Mouse (Mus musculus) midbrain, embryonic 10.5 days (tissue): ENCODE results near the gene Asb7. TPM values are rescaled to one million over a fixed set of nuclear protein-coding genes. Genes with fewer than 3 reads are reported as not detected.

Experiments used
- DNase-seq: peaks from one replicate; pipeline ENCODE4 v3.0.0-alpha.2; 2017; ENCODE audit warnings: low spot score
- H3K27ac ChIP-seq: fragments of 300-500 bp; sonication (generic); replicated peaks from 2 replicates; pipeline ENCODE4 v1.5.1; 2016; ENCODE audit warnings: mild to moderate bottlenecking
- H3K27me3 ChIP-seq: fragments of 300-500 bp; sonication (generic); 2 replicates; pipeline ENCODE4 v1.6.1; 2016; ENCODE audit warnings: low read depth, mild to moderate bottlenecking; ENCODE audit not compliant: poor library complexity, severe bottlenecking
- H3K36me3 ChIP-seq: fragments of 300-500 bp; sonication (generic); 2 replicates; pipeline ENCODE4 v1.6.1; 2016; ENCODE audit warnings: mild to moderate bottlenecking, moderate library complexity
- H3K4me1 ChIP-seq: fragments of 300-500 bp; sonication (generic); 2 replicates; pipeline ENCODE4 v1.6.1; 2016
- H3K4me3 ChIP-seq: fragments of 300-500 bp; sonication (generic); 2 replicates; pipeline ENCODE4 v1.5.1; 2016; ENCODE audit warnings: mild to moderate bottlenecking, moderate library complexity
- H3K9me3 ChIP-seq: fragments of 300-500 bp; sonication (generic); replicated peaks from 2 replicates; pipeline ENCODE4 v1.6.1; 2016; ENCODE audit warnings: mild to moderate bottlenecking
- WGBS: fragments of 180-500 bp; shearing (Covaris S2); methylation state at CpG from one replicate; pipeline ENCODE4 v1.1.7; 2016; 5-methylcytosine and 5-hydroxymethylcytosine counted together
- polyA plus RNA-seq: library from polyadenylated mRNA; unstranded; fragments of >200 nt; fragmentation: Nextera tagmentation; extraction: Ambion mirVana; gene quantifications from 2 replicates; pipeline ENCODE4 v1.2.1, GENCODE M21; 2016

Asb7 gene
- 15.9 and 18.5 TPM in 2 replicates for polyA plus RNA-seq

DNA sequence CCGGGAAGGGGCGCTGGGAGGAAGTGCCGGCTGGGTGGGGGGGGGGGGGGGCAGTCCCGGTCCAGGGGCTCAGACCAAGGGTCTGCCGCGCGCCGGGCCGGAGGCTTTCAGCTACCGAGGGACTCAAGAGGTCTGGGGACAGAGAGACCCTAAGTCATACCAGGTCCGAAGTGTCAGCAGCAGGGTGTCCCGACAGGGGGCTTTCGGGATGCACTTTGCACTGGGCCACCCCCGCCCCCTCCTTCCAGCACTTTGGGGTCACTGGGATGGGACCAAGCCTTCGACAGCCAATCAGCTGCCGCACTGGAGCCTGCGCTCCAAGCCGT, at the start of gene Asb7:
Asb7 (minus strand) TSS at position 303 of the 326 bp plus-strand sequence.
- H3K27me3 ChIP-seq, result no peaks in the 10 kb centered on the region
- peak within 1 kb of the TSS; percentile 89 for H3K4me3 ChIP-seq
- H3K9me3 ChIP-seq, result no peaks in the 10 kb centered on the region
- DNase-seq, result no peak
- WGBS, result 0% methylated on average over 18 of the region's 18 CpGs
- H3K36me3 ChIP-seq, result peaks cover 10% of the 10 kb centered on the region
- H3K27ac ChIP-seq, result peak within 1 kb of the TSS; percentile 93
- peaks cover 23% of the 10 kb centered on the region for H3K4me1 ChIP-seq

GRCm38 (mm10) chr7:66737418-66737817, 48.0 kb upstream of the Asb7 start:
- Histone ChIP-seq H3K9me3 (no peaks in the 10 kb centered on the region), H3K27me3 (no peaks in the 10 kb centered on the region), H3K4me3 (no peak overlapping the region), H3K36me3 (no peaks in the 10 kb centered on the region), H3K27ac (no peak overlapping the region), H3K4me1 (peaks cover 3% of the 10 kb centered on the region)
- no peak for DNase-seq
- 90% methylated on average over 4 of the region's 4 CpGs for WGBS

GRCm38 (mm10) chr7:66734993-66735392, 45.6 kb upstream of the Asb7 start:
- no peaks in the 10 kb centered on the region for H3K36me3 ChIP-seq
- H3K9me3 ChIP-seq, result no peaks in the 10 kb centered on the region
- 91% methylated on average over 6 of the region's 6 CpGs for WGBS
- no peak overlapping the region for H3K4me3 ChIP-seq
- no peak for DNase-seq
- no peak overlapping the region for H3K27ac ChIP-seq
- no peaks in the 10 kb centered on the region for H3K27me3 ChIP-seq
- H3K4me1 ChIP-seq, result 0 out of 2 replicates have a peak, but pooled peaks cover 5% of the 10 kb centered on the region

DNA sequence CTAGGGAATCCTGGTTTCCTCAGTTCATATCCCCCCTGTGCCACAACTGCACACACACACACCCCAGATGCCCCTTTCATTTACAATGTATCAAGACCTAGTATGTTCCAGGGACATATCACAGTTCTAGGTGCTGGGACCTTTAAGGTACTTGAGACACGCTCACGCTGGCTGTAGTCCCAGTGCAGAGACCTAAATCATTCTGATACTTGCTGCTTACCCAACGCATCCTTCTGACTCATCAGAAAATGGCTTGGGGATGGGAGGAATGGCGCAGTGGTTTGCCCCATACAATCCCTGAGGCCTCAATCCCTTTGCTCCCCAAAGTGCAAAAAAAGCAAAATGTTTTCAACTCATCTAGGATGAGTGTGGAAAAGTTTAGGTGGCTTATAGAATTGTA, 45.1 kb upstream of the Asb7 start:
- DNase-seq, result no peak
- H3K4me3 ChIP-seq, result no peak overlapping the region
- H3K36me3 ChIP-seq, result no peaks in the 10 kb centered on the region
- no peaks in the 10 kb centered on the region for H3K27me3 ChIP-seq
- H3K4me1 ChIP-seq, result 0 out of 2 replicates have a peak, but pooled peaks cover 5% of the 10 kb centered on the region
- WGBS, result 96% methylated on average over 4 of the region's 4 CpGs
- no peak overlapping the region for H3K27ac ChIP-seq
- no peaks in the 10 kb centered on the region for H3K9me3 ChIP-seq

GRCm38 (mm10) chr7:66733882-66734281, 44.5 kb upstream of the Asb7 start:
- DNase-seq, result no peak
- no peaks in the 10 kb centered on the region for H3K36me3 ChIP-seq
- no peaks in the 10 kb centered on the region for H3K27me3 ChIP-seq
- H3K9me3 ChIP-seq, result no peaks in the 10 kb centered on the region
- H3K4me3 ChIP-seq, result no peak overlapping the region
- H3K4me1 ChIP-seq, result 0 out of 2 replicates have a peak, but pooled peaks cover 5% of the 10 kb centered on the region
- H3K27ac ChIP-seq, result no peak overlapping the region
- 92% methylated on average over 11 of the region's 11 CpGs for WGBS

GRCm38 (mm10) chr7:66733431-66733830, 44.0 kb upstream of the Asb7 start:
- WGBS, result 96% methylated on average over 17 of the region's 17 CpGs

DNA sequence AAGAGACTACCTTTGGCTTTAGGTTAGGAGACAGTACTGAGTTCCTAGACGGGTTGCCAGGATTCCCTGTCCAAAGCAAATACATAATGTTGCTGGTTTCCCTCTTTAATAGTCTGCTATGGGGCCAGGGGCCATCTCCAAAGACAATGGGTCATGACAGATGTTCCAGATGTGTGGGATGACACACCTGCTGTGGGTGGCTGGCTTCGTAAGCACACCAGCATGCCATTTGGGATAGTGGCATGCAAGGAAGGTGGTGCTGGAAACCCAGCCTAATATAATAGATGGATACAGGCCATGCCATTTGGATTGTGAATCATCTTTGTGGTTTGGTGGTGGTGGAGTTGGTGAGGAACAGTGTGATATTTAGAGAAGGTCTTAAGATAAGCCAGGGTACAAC, 39.8 kb upstream of the Asb7 start:
- Histone ChIP-seq H3K4me3 (no peak overlapping the region), H3K27me3 (no peaks in the 10 kb centered on the region), H3K36me3 (no peaks in the 10 kb centered on the region), H3K9me3 (no peaks in the 10 kb centered on the region), H3K4me1 (0 out of 2 replicates have a peak, but pooled peaks cover 5% of the 10 kb centered on the region), H3K27ac (no peak overlapping the region)
- 89% methylated on average over 2 of the region's 2 CpGs for WGBS
- no peak for DNase-seq

More at GRCm38 (mm10) chr7:66733431-66733830, 44.0 kb upstream of the Asb7 start:
- Histone ChIP-seq H3K4me1 (0 out of 2 replicates have a peak, but pooled peaks cover 5% of the 10 kb centered on the region), H3K27me3 (no peaks in the 10 kb centered on the region), H3K9me3 (no peaks in the 10 kb centered on the region), H3K36me3 (no peaks in the 10 kb centered on the region), H3K4me3 (no peak overlapping the region), H3K27ac (no peak overlapping the region)
- no peak for DNase-seq

- Histone ChIP-seq H3K9me3 (no peaks in the 10 kb centered on the region), H3K4me3 (no peak overlapping the region), H3K4me1 (0 out of 2 replicates have a peak, but pooled peaks cover 5% of the 10 kb centered on the region), H3K36me3 (0 out of 2 replicates have a peak, but pooled peaks cover 3% of the 10 kb centered on the region), H3K27me3 (no peaks in the 10 kb centered on the region), H3K27ac (no peak overlapping the region)
- DNase-seq, result no peak
- 93% methylated on average over 6 of the region's 6 CpGs for WGBS
Measured at GRCm38 (mm10) chr7:66728072-66728471, 38.7 kb upstream of the Asb7 start.

DNA sequence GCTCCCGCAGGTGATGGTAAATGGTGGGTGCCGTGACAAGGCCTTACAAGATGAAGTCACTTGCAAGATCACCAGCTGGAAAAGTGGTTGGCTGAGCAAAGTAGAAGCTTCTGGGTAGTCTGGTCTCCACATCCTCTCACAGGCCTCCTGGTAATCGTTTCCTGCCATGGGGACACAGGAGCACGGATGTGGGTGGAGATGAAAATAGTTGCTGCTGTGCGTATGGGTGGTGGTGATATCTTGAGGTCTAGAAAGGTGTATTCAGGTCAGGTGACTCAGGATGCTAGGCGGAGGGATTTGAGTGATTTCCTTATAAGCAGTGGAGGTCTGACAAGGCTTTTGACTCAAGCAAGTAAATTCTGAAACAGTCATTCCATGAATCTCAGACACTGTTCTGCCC, 35.6 kb upstream of the Asb7 start:
- Histone ChIP-seq H3K9me3 (no peaks in the 10 kb centered on the region), H3K27ac (no peak overlapping the region), H3K27me3 (no peaks in the 10 kb centered on the region), H3K4me3 (no peak overlapping the region), H3K4me1 (no peaks in the 10 kb centered on the region), H3K36me3 (peaks cover 12% of the 10 kb centered on the region; the same call in 1 of the 2 replicates)
- DNase-seq, result no peak
- WGBS, result 91% methylated on average over 6 of the region's 6 CpGs

GRCm38 (mm10) chr7:66724514-66724913, 35.1 kb upstream of the Asb7 start:
- Histone ChIP-seq H3K36me3 (peaks cover 12% of the 10 kb centered on the region; the same call in 1 of the 2 replicates), H3K9me3 (no peaks in the 10 kb centered on the region), H3K27ac (no peak overlapping the region), H3K27me3 (no peaks in the 10 kb centered on the region), H3K4me3 (no peak overlapping the region), H3K4me1 (no peaks in the 10 kb centered on the region)
- 85% methylated on average over 4 of the region's 4 CpGs for WGBS
- no peak for DNase-seq

GRCm38 (mm10) chr7:66711166-66711565, 21.8 kb upstream of the Asb7 start:
- no peaks in the 10 kb centered on the region for H3K4me1 ChIP-seq
- no peak overlapping the region for H3K4me3 ChIP-seq
- 71% methylated on average over 2 of the region's 2 CpGs for WGBS
- no peak for DNase-seq
- H3K27me3 ChIP-seq, result no peaks in the 10 kb centered on the region
- H3K27ac ChIP-seq, result no peak overlapping the region
- no peaks in the 10 kb centered on the region for H3K9me3 ChIP-seq
- peaks cover 65% of the 10 kb centered on the region for H3K36me3 ChIP-seq

DNA sequence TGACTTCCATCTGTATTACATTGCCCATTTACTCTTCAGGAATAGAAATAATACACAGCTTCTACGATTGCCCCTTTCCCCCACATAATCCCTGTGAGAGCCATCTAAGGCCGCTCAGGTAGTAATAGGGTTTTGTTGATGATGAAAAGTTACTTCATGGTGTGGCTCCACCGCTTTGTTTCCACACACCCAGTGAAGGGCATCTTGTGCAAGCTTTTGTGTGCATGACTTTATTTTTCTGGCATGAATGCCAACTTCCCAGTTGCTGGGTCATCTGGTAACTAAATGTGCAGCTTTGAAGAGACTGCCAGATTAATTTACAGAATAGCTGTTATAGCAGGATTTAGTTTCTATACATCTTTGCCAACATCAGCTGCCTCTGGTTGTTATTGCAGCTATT, 15.2 kb upstream of the Asb7 start:
- no peak for DNase-seq
- WGBS, result 95% methylated on average over 3 of the region's 3 CpGs
- H3K36me3 ChIP-seq, result peaks cover 73% of the 10 kb centered on the region

GRCm38 (mm10) chr7:66702721-66703120, 13.3 kb upstream of the Asb7 start:
- 93% methylated on average over 7 of the region's 7 CpGs for WGBS
- Histone ChIP-seq H3K27ac (no peak overlapping the region), H3K9me3 (no peaks in the 10 kb centered on the region), H3K4me1 (no peaks in the 10 kb centered on the region), H3K36me3 (peaks cover 76% of the 10 kb centered on the region), H3K4me3 (no peak overlapping the region), H3K27me3 (no peaks in the 10 kb centered on the region)
- DNase-seq, result no peak

More for the DNA sequence above, 15.2 kb upstream of the Asb7 start:
- no peaks in the 10 kb centered on the region for H3K27me3 ChIP-seq
- no peaks in the 10 kb centered on the region for H3K9me3 ChIP-seq
- no peak overlapping the region for H3K27ac ChIP-seq
- no peaks in the 10 kb centered on the region for H3K4me1 ChIP-seq
- H3K4me3 ChIP-seq, result no peak overlapping the region

DNA sequence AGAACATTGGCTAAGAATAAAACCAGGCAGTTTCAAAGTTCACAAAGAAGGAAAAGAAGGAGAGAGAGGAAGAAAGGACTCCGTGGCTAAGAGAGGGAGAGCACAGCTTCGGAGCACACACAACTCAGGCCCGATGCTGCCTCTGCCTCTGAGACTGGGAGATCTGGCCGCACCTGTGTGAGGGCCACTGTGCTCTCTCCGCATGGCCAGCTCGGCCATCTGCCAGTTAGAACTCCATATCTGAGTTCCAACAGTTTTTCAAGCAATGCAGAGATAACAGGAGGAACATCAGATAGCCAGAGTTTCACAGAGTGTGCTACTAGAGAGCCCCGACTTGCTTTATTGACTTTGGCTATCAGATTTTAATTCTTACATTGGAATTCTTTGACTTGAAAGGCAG, 5.1 kb upstream of the Asb7 start:
- peaks cover 15% of the 10 kb centered on the region for H3K4me1 ChIP-seq
- peaks cover 26% of the 10 kb centered on the region for H3K36me3 ChIP-seq
- H3K27me3 ChIP-seq, result no peaks in the 10 kb centered on the region
- 72% methylated on average over 7 of the region's 7 CpGs for WGBS
- H3K4me3 ChIP-seq, result no peak overlapping the region
- no peaks in the 10 kb centered on the region for H3K9me3 ChIP-seq
- no peak for DNase-seq
- no peak overlapping the region for H3K27ac ChIP-seq
